Mouse (Mus musculus) embryonic facial prominence, embryonic 11.5 days (tissue): ENCODE data around the gene Trim44. TPM values are rescaled to one million over a fixed set of nuclear protein-coding genes. Genes with fewer than 3 reads are reported as not detected.

Experiments
- ATAC-seq: fragments of 200-750 bp; cut with Nextera tagmentation; replicated peaks from 2 replicates; pipeline ENCODE4 v1.8.0; 2017; ENCODE audit warnings: low read depth; ENCODE audit not compliant: insufficient number of reproducible peaks, low FRiP score, low TSS enrichment
- DNase-seq: peaks from one replicate; pipeline ENCODE4 v3.0.0-alpha.2; 2015; ENCODE audit warnings: low spot score
- H3K27ac ChIP-seq: fragments of 300-500 bp; sonication (generic); replicated peaks from 2 replicates; pipeline ENCODE4 v1.5.1; 2014; ENCODE audit warnings: mild to moderate bottlenecking, low read depth, low read length, control low read depth
- H3K27me3 ChIP-seq: fragments of 300-500 bp; sonication (generic); 2 replicates; pipeline ENCODE4 v1.6.1; 2014; ENCODE audit warnings: mild to moderate bottlenecking, low read length, moderate library complexity, mixed read lengths; ENCODE audit not compliant: control insufficient read depth, insufficient read depth
- H3K36me3 ChIP-seq: fragments of 300-500 bp; sonication (generic); replicated peaks from 2 replicates; pipeline ENCODE4 v1.6.1; 2014; ENCODE audit warnings: low read depth, mild to moderate bottlenecking, low read length, moderate library complexity, mixed read lengths; ENCODE audit not compliant: control insufficient read depth, insufficient read depth
- H3K4me1 ChIP-seq: fragments of 300-500 bp; sonication (generic); 2 replicates; pipeline ENCODE4 v1.6.1; 2014; ENCODE audit warnings: low read length, mixed read lengths; ENCODE audit not compliant: control insufficient read depth, insufficient read depth
- H3K4me2 ChIP-seq: fragments of 300-500 bp; sonication (generic); 2 replicates; pipeline ENCODE4 v1.6.1; 2014; ENCODE audit warnings: low read depth, mild to moderate bottlenecking, control low read depth, low read length, moderate library complexity
- H3K4me3 ChIP-seq: fragments of 300-500 bp; sonication (generic); 2 replicates; pipeline ENCODE4 v1.5.1; 2014; ENCODE audit warnings: low read depth, low read length, control low read depth
- H3K9ac ChIP-seq: fragments of 300-500 bp; sonication (generic); replicated peaks from 2 replicates; pipeline ENCODE4 v1.6.1; 2014; ENCODE audit warnings: mild to moderate bottlenecking, control low read depth, low read length
- H3K9me3 ChIP-seq: fragments of 300-500 bp; sonication (generic); replicated peaks from 2 replicates; pipeline ENCODE4 v1.6.1; 2016; ENCODE audit warnings: mild to moderate bottlenecking, low read length, inconsistent platforms, mixed read lengths; ENCODE audit not compliant: control insufficient read depth
- WGBS: fragments of 180-500 bp; shearing (Covaris S2); extraction: QIAGEN DNeasy Blood & Tissue Kit; methylation state at CpG from one replicate; pipeline ENCODE4 v1.1.7; 2014; 5-methylcytosine and 5-hydroxymethylcytosine counted together
- polyA plus RNA-seq: library from polyadenylated mRNA; unstranded; fragments of >200 nt; fragmentation: Nextera tagmentation; extraction: Ambion mirVana; gene quantifications from 2 replicates; pipeline ENCODE4 v1.2.1, GENCODE M21; 2014

Gene Trim44
- polyA plus RNA-seq, 1 experiment from 2014 or later = 35.7 TPM

GRCm38 (mm10) chr2:102291533-102291932 is 116.1 kb downstream of the Trim44 start:
- ATAC-seq = no peak
- Histone ChIP-seq H3K9ac (no peak overlapping the region), H3K9me3 (no peaks in the 10 kb centered on the region), H3K27ac (no peak overlapping the region), H3K27me3 (no peaks in the 10 kb centered on the region), H3K4me2 (no peak overlapping the region), H3K36me3 (no peaks in the 10 kb centered on the region), H3K4me3 (no peak overlapping the region), H3K4me1 (no peaks in the 10 kb centered on the region)
- DNase-seq = no peak
- 83% methylated on average over 2 of the region's 2 CpGs for WGBS

- DNase-seq (peak; percentile 81), ATAC-seq (peak; percentile 36; the same call in 1 of the 2 replicates)
- Histone ChIP-seq H3K9ac (no peak overlapping the region), H3K36me3 (no peaks in the 10 kb centered on the region), H3K4me3 (no peak overlapping the region), H3K27ac (no peak overlapping the region), H3K4me2 (no peak overlapping the region), H3K9me3 (no peaks in the 10 kb centered on the region), H3K4me1 (no peaks in the 10 kb centered on the region), H3K27me3 (no peaks in the 10 kb centered on the region)
- 66% methylated on average over 5 of the region's 5 CpGs for WGBS
These were observed 117.6 kb downstream of the Trim44 start for GRCm38 (mm10) chr2:102290041-102290440.

- no peaks in the 10 kb centered on the region for H3K36me3 ChIP-seq
- H3K9me3 ChIP-seq = no peaks in the 10 kb centered on the region
- no peak overlapping the region for H3K9ac ChIP-seq
- WGBS = 90% methylated on average over 5 of the region's 5 CpGs
- H3K27me3 ChIP-seq = no peaks in the 10 kb centered on the region
- no peak overlapping the region for H3K4me3 ChIP-seq
- DNase-seq = no peak
- no peak overlapping the region for H3K4me2 ChIP-seq
- H3K27ac ChIP-seq = no peak overlapping the region
- no peaks in the 10 kb centered on the region for H3K4me1 ChIP-seq
- ATAC-seq = no peak
These were observed 119.0 kb downstream of the Trim44 start for GRCm38 (mm10) chr2:102288676-102289075.

- Histone ChIP-seq H3K9me3 (no peaks in the 10 kb centered on the region), H3K36me3 (no peaks in the 10 kb centered on the region), H3K9ac (no peak overlapping the region), H3K4me1 (no peaks in the 10 kb centered on the region), H3K4me3 (no peak overlapping the region), H3K4me2 (no peak overlapping the region), H3K27ac (no peak overlapping the region), H3K27me3 (no peaks in the 10 kb centered on the region)
- WGBS = 73% methylated on average over 3 of the region's 3 CpGs
- DNase-seq = no peak
- ATAC-seq = no peak
These were observed 120.3 kb downstream of the Trim44 start for GRCm38 (mm10) chr2:102287369-102287768.

- no peaks in the 10 kb centered on the region for H3K36me3 ChIP-seq
- H3K27ac ChIP-seq = no peak overlapping the region
- no peak overlapping the region for H3K9ac ChIP-seq
- ATAC-seq = no peak
- no peak overlapping the region for H3K4me2 ChIP-seq
- 81% methylated on average over 7 of the region's 7 CpGs for WGBS
- H3K4me3 ChIP-seq = no peak overlapping the region
- H3K4me1 ChIP-seq = no peaks in the 10 kb centered on the region
- H3K27me3 ChIP-seq = no peaks in the 10 kb centered on the region
- no peak for DNase-seq
- no peaks in the 10 kb centered on the region for H3K9me3 ChIP-seq
These were observed 125.5 kb downstream of the Trim44 start for GRCm38 (mm10) chr2:102282081-102282480.

- no peak overlapping the region for H3K4me3 ChIP-seq
- H3K36me3 ChIP-seq = no peaks in the 10 kb centered on the region
- H3K4me1 ChIP-seq = no peaks in the 10 kb centered on the region
- H3K4me2 ChIP-seq = no peak overlapping the region
- H3K9ac ChIP-seq = no peak overlapping the region
- no peaks in the 10 kb centered on the region for H3K27me3 ChIP-seq
- no peak for ATAC-seq
- no peak for DNase-seq
- H3K9me3 ChIP-seq = no peaks in the 10 kb centered on the region
- no peak overlapping the region for H3K27ac ChIP-seq
- 85% methylated on average over 7 of the region's 7 CpGs for WGBS
These were observed 127.8 kb downstream of the Trim44 start for GRCm38 (mm10) chr2:102279779-102280178.

- 13% methylated on average over 1 of the region's 1 CpGs for WGBS
These were observed 129.7 kb downstream of the Trim44 start for GRCm38 (mm10) chr2:102277946-102278345.

GRCm38 (mm10) chr2:102273280-102273679 is 134.3 kb downstream of the Trim44 start:
- Histone ChIP-seq H3K9ac (no peak overlapping the region), H3K4me3 (no peak overlapping the region), H3K27me3 (no peaks in the 10 kb centered on the region), H3K4me1 (no peaks in the 10 kb centered on the region), H3K27ac (no peak overlapping the region), H3K9me3 (no peaks in the 10 kb centered on the region), H3K4me2 (no peak overlapping the region), H3K36me3 (no peaks in the 10 kb centered on the region)
- DNase-seq = no peak
- 91% methylated on average over 7 of the region's 7 CpGs for WGBS
- ATAC-seq = no peak

More at GRCm38 (mm10) chr2:102277946-102278345, 129.7 kb downstream of the Trim44 start:
- Histone ChIP-seq H3K9me3 (no peaks in the 10 kb centered on the region), H3K4me2 (no peak overlapping the region), H3K36me3 (no peaks in the 10 kb centered on the region), H3K27ac (no peak overlapping the region), H3K27me3 (no peaks in the 10 kb centered on the region), H3K4me1 (no peaks in the 10 kb centered on the region), H3K9ac (no peak overlapping the region), H3K4me3 (no peak overlapping the region)
- peak; percentile 63 for DNase-seq
- ATAC-seq = no peak
